Mouse (Mus musculus): ENCODE data around the gene Sost.

Gene Sost

DNA sequence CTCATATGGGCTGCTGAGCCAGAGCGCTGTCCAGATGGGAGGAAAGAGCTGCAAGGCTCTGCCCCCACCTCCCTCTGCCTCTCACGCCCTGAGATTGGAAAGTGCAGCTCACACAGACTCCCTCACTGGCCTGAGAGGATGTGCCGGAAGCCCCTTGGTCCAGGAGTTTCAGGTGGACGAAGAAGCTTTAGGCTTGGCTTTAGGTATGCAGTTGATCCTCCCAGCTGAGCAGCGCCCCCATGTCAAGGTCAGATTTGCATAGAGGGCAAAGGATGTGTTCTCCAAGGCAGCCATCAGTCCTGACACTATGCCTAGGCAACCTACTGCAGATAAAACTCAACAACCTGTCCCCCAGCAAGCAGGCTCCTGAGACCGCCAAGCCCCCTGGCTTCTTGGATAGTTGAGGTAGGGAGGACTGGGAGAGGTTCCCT, 16.2 kb upstream of the Sost start:
- no peak for DNase-seq

GRCm38 (mm10) chr11:101981850-101982249, 15.0 kb upstream of the Sost start:
- no peak for DNase-seq

GRCm38 (mm10) chr11:101980603-101981157, 13.9 kb upstream of the Sost start:
- no peak for DNase-seq

DNA sequence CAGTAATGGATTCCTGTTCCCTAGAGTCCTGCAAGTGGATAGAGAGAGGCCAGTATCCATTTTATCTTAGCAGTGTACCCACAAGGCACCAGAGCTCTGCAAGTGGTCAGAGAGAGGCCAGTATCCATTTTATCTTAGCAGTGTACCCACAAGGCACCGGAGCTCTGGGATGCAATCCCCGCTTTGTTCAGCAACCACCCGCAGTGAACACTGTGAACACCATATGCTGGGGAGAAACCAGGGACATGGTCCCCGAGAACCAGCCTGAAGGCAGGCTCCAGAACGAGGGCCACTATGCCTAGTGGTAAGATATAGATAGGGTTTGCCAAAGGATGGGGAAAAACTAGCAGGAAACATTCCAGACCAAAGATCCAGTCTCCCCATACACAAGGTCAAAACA, 12.3 kb upstream of the Sost start:
- DNase-seq = no peak

GRCm38 (mm10) chr11:101976949-101977348, 10.1 kb upstream of the Sost start:
- no peak for DNase-seq

DNA sequence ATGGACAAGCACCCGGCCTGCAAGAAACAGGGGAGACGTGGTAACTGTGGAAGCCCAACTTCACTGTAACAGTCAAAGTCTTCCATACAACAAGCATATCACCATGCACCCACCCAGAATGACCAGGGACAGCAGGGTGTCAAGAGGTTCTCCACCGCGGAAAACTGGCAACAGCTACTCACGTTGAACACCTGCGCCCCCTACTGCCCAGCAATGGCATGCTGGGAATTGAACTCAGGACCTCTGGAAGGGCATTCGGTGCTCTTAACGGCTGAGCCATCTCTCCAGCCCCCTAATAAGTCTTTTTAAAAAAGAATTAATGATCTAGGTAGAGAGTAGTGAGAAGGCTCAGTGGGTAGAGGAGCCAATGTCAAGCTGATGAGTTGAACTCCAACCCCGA, 8.1 kb upstream of the Sost start:
- DNase-seq = peak; percentile 53

GRCm38 (mm10) chr11:101974181-101974580, 7.4 kb upstream of the Sost start:
- no peak for DNase-seq

DNA sequence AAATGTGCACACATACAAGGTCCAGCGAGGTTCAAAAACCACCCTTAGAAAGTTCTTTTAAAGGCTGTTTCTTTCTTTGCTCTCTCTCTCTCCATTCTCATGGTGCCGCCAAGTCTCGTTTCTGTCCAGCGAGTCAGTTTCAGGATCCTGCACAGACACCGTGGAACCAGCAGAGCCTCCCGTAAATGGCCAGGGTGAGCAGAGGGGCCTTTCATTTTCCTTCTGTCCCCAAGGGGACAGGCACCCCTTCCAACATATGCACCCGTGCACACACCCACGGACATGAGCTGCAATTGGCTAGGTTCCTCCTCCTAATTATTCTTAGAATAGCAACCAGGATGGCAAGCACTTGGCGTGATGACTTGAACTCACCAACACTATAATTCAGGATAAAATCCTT, 6.7 kb upstream of the Sost start:
- no peak for DNase-seq

GRCm38 (mm10) chr11:101972651-101973050, 5.8 kb upstream of the Sost start:
- DNase-seq = no peak

DNA sequence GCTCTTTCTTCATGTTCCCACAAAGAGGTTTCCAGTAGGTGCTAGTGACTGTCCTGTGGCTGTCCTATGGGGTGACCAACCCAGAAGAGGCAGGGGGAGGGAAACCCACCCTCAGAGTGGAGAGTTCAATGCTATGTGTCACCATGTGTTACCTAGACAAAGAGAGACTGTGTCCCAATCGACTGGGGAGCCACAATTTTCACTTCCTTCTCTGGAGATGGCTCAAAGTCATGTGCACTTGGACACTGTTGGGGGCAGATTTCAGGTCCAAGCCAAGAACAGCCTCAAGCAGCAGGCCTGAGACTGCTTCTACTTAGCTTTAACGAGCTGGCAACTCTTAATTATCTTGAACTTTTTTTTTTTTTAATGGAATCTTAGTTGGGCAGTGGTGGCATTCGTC, 5.3 kb upstream of the Sost start:
- DNase-seq = no peak

- DNase-seq = peak; percentile 72
Observed at GRCm38 (mm10) chr11:101971410-101971809, 4.6 kb upstream of the Sost start.

DNA sequence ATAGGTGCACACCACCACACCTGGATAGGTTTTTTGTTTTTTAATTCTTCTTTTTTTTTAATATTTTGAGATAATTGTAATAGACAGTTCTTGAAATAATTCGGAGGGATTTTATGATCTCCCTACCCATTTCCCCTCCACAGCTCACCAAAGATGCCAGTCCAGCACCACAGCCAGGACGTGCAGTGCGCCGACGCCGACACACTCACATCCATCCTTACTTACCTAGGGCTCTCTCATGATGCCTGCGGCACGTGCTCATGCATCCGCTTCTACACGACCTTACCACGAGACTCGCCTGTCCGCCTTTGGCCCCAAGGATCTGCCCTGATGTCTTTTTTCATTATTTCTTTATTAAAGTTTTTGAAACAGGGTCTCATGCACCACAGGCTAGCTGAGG, 3.0 kb upstream of the Sost start:
- DNase-seq = no peak

GRCm38 (mm10) chr11:101968791-101969190, 2.0 kb upstream of the Sost start:
- DNase-seq = peak; percentile 77

GRCm38 (mm10) chr11:101968311-101968710, 1.5 kb upstream of the Sost start:
- DNase-seq = no peak

DNA sequence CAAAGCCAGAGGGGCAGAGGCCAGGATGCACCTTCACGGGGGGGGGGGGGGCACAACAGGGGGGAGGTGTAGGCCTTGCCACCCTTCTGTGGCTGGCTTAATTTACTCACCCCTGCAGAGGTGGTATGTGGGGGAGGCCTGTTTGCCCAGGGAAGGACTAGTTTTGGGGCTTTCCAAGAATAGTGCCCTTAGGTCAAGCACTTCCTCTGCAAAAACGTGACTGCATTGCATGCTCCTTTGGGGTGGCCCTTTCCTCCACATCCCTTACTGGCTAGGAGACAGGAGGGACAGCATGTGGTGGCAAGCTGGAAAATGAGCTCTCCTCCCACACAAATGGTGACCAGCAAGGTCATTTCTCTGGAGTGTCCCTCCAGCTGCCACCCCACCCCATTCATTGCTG, 1.3 kb downstream of the Sost start:
- DNase-seq = no peak

GRCm38 (mm10) chr11:101964647-101965046, 2.2 kb downstream of the Sost start:
- no peak for DNase-seq

- DNase-seq = peak; percentile 36
Observed at GRCm38 (mm10) chr11:101963473-101964291, 3.1 kb downstream of the Sost start.

DNA sequence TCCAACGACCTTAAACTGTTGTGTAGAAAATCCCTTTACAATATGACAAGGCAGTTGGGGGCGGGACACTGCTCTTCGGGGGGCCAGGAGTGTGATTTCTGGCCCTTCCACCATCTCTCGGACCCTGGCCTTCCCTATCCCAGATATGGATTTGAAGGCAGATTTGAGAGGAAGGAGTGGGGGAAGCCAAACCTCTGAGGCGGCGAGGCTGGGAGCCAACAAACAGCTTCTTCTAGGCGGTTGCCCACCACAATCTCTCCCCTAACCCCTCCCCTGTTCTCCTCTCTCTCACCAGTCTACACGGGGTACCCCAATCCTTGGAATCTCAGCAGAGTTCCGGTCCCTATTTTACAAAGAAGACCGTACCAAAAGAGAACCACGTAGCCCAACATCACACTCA, 3.8 kb downstream of the Sost start:
- DNase-seq = no peak

DNA sequence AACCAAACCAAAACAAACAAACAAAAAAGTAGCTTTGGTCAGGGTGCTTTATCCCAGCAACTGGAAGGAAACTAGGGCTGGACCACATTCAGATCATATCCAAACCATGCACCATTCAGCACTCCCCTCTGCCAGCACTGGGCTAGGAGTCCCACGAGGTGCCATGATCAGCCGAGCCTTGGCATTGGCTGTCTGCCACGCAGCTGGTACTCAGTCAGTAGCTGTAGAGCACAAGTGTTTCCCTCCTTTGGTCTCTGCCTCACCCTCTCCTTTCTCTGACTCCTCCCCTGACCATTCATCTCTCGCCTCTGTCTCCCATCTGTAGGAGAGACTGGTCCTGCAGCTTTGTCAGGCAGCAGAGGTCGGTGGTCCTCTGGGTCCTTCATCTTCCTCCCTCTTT, 9.3 kb downstream of the Sost start:
- no peak for DNase-seq

GRCm38 (mm10) chr11:101953441-101953840, 13.4 kb downstream of the Sost start:
- DNase-seq = no peak

DNA sequence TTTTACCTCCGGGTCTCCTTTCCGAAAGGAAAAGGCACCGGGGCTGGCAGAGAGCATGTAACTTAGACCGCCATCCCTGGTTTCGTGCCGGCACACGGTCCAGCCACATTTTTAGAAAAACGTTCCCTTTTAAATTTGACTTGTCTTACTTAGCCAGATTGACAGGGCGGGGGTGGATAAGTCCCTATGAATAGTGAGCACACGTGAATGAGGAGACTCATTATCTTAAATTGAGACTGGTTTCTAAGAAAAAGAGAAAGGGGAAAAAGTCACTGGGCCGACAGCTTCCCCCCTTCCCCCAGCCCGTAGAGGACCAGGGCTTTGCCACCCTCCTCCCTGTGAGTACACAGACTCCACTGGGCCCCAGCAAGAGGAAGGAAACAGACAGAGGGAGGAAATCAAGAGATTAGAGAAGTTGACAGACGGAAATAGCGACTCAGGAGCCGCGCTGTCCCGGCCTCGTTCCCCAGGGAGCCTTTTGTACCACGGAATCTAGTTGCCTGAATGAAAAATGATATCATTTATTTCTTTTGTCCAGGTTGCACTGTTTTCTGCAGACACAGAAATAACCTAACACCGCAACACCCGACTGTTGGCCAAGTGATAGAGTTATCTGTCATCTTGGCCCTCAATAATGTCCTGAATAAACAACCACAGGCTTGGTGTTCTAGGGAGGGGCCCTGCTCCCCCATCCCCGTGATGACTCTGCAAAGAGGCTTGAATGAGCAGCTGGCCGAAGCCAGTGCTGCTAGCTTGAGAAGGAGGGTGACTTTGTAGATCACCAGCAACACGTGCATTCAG, 14.1 kb downstream of the Sost start:
- DNase-seq = no peak

- DNase-seq = no peak
Observed at GRCm38 (mm10) chr11:101950021-101950420, 16.8 kb downstream of the Sost start.

DNA sequence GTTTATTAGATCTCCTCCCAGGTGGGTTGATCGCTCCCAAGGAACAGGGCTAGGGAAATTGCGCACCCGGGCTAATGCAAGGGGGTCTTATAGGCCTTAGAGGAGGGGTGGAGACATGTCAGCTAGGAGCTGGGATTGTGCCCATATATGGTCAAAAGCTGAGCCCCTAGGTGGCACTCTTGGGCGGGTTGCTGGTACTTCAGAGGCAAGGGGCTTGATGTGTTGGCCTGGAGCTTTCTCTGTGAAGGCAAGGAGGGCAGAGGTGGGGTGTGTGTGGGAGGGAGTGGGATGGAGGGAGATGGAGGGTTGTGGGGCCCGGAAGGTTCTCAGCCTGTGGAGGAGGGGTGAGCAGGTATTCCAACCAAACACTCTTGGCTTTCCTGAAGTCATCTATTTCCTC, 20.3 kb downstream of the Sost start:
- DNase-seq = peak; percentile 26

DNA sequence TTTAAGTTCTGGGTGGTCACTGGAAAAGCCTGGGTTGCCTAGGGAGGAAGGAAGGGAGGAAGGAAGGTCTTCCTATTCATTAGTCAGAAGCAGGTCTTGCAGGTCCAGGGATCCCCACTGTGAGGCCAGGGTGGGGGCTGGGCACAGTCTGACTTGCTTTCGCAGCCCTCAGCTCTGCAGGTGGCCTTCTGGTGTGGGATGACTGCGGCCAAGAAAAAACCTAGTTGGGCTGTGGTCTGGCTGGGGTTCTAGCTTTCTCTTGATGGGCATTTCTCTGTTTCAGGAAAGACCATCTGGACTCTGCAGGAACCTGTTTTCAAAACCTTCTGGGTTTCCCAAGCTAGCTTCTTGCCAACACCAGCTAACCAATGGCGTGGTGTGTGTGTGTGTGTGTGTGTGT, 23.8 kb downstream of the Sost start:
- DNase-seq = no peak

Measured in thymus, postnatal 4 days (tissue).